Mouse (Mus musculus) midbrain, embryonic 14.5 days (tissue): ENCODE measurements around the gene Cysrt1. TPM values are rescaled to one million over a fixed set of nuclear protein-coding genes. Genes with fewer than 3 reads are reported as not detected.

Source experiments
- ATAC-seq: fragments of 200-750 bp; cut with Nextera tagmentation; 2 replicates; pipeline ENCODE4 v1.8.0; 2017; ENCODE audit warnings: moderate number of reproducible peaks, moderate library complexity; ENCODE audit not compliant: low FRiP score, low TSS enrichment
- DNase-seq: peaks from one replicate; pipeline ENCODE4 v3.0.0-alpha.2; 2015
- H3K27ac ChIP-seq: fragments of 300-500 bp; sonication (generic); replicated peaks from 2 replicates; pipeline ENCODE4 v1.5.1; 2014; ENCODE audit warnings: mild to moderate bottlenecking, low read depth, low read length, moderate library complexity
- H3K27me3 ChIP-seq: fragments of 300-500 bp; sonication (generic); 2 replicates; pipeline ENCODE4 v1.6.1; 2014; ENCODE audit warnings: low read length, control low read depth, mixed read lengths; ENCODE audit not compliant: control insufficient read depth, insufficient read depth
- H3K36me3 ChIP-seq: fragments of 300-500 bp; sonication (generic); 2 replicates; pipeline ENCODE4 v1.6.1; 2014; ENCODE audit warnings: low read length, control low read depth; ENCODE audit not compliant: control insufficient read depth, insufficient read depth
- H3K4me1 ChIP-seq: fragments of 300-500 bp; sonication (generic); 2 replicates; pipeline ENCODE4 v1.6.1; 2014; ENCODE audit warnings: mild to moderate bottlenecking, antibody characterized with exemption, low read length, control low read depth; ENCODE audit not compliant: control insufficient read depth, insufficient read depth
- H3K4me2 ChIP-seq: fragments of 300-500 bp; sonication (generic); 2 replicates; pipeline ENCODE4 v1.6.1; 2014; ENCODE audit warnings: mild to moderate bottlenecking, low read length, moderate library complexity
- H3K4me3 ChIP-seq: fragments of 300-500 bp; sonication (generic); replicated peaks from 2 replicates; pipeline ENCODE4 v1.5.1; 2014; ENCODE audit warnings: low read depth, low read length
- H3K9ac ChIP-seq: fragments of 300-500 bp; sonication (generic); replicated peaks from 2 replicates; pipeline ENCODE4 v1.6.1; 2014; ENCODE audit warnings: mild to moderate bottlenecking, low read length, moderate library complexity
- H3K9me3 ChIP-seq: fragments of 300-500 bp; sonication (generic); 2 replicates; pipeline ENCODE4 v1.6.1; 2016; ENCODE audit warnings: low read length, control low read depth, mixed read lengths; ENCODE audit not compliant: control insufficient read depth
- WGBS: fragments of 180-500 bp; shearing (Covaris S2); extraction: QIAGEN DNeasy Blood & Tissue Kit; methylation state at CpG from one replicate; pipeline ENCODE4 v1.1.7; 2014; 5-methylcytosine and 5-hydroxymethylcytosine counted together
- polyA plus RNA-seq: library from polyadenylated mRNA; unstranded; fragments of >200 nt; fragmentation: Nextera tagmentation; extraction: Ambion mirVana; gene quantifications from 2 replicates; pipeline ENCODE4 v1.2.1, GENCODE M21; 2014

The Cysrt1 gene
- not detected in 2 replicates for polyA plus RNA-seq

DNA sequence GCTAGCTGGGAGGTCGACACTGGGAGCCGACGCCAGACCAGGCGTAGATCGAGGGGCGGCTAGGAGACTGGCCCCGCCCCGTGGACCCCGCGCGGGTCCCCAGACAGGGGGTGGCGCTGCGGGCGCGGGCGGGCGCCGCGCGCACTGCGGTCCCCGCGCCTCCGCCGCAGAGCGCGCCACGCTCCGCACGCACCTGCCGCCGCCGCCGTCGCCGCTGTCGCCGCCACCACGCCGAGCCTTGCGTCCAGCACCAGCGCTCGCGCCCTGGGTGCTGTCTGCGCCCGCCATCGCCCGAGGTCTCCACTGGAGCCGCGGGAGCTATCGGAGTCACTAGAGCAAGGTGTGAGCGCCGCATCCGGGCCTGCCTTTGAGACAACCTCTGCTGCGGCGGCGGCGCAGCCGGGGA is at the start of gene Cysrt1, which contains the start of gene Rnf208:
Cysrt1 (minus strand) TSS at position 352 of the 406 bp plus-strand sequence.
Rnf208 (plus strand) TSS at position 155 of the 406 bp plus-strand sequence.
- Histone ChIP-seq H3K27ac (peak within 1 kb of the TSS; percentile 74), H3K9me3 (no peaks in the 10 kb centered on the region), H3K4me2 (peak within 1 kb of the TSS; percentile 82), H3K36me3 (peaks cover 26% of the 10 kb centered on the region), H3K27me3 (no peaks in the 10 kb centered on the region), H3K9ac (peak within 1 kb of the TSS; percentile 81), H3K4me3 (peak within 1 kb of the TSS; percentile 69), H3K4me1 (peaks cover 19% of the 10 kb centered on the region)
- 0% methylated on average over 57 of the region's 59 CpGs for WGBS
- DNase-seq (peak; percentile 81), ATAC-seq (peak; percentile 62)

- H3K4me2 ChIP-seq, result peak overlapping the region; percentile 49
- no peak overlapping the region for H3K27ac ChIP-seq
- ATAC-seq, result no peak
- H3K4me1 ChIP-seq, result 0 out of 2 replicates have a peak, but pooled peaks cover 5% of the 10 kb centered on the region
- DNase-seq, result no peak
- peaks cover 59% of the 10 kb centered on the region for H3K27me3 ChIP-seq
- H3K36me3 ChIP-seq, result peaks cover 8% of the 10 kb centered on the region; the same call in 1 of the 2 replicates
- H3K9me3 ChIP-seq, result no peaks in the 10 kb centered on the region
- peak overlapping the region; percentile 22; the same call in 1 of the 2 replicates for H3K4me3 ChIP-seq
- no peak overlapping the region for H3K9ac ChIP-seq
- WGBS, result 5% methylated on average over 32 of the region's 32 CpGs
Measured at GRCm38 (mm10) chr2:25291184-25292053, 49.2 kb upstream of the Cysrt1 start.

GRCm38 (mm10) chr2:25290816-25291130 is 48.5 kb upstream of the Cysrt1 start:
- Histone ChIP-seq H3K4me1 (0 out of 2 replicates have a peak, but pooled peaks cover 5% of the 10 kb centered on the region), H3K27ac (no peak overlapping the region), H3K4me2 (peak overlapping the region; percentile 49), H3K4me3 (peak overlapping the region; percentile 22; the same call in 1 of the 2 replicates), H3K9ac (no peak overlapping the region), H3K36me3 (peaks cover 11% of the 10 kb centered on the region), H3K27me3 (peaks cover 59% of the 10 kb centered on the region), H3K9me3 (no peaks in the 10 kb centered on the region)
- under 1% methylated on average over 18 of the region's 18 CpGs for WGBS
- DNase-seq (peak; percentile 47), ATAC-seq (no peak)

GRCm38 (mm10) chr2:25290101-25290815 is 48.0 kb upstream of the Cysrt1 start:
- Histone ChIP-seq H3K36me3 (peaks cover 12% of the 10 kb centered on the region), H3K4me3 (peak overlapping the region; percentile 22), H3K27me3 (peaks cover 59% of the 10 kb centered on the region), H3K4me1 (0 out of 2 replicates have a peak, but pooled peaks cover 5% of the 10 kb centered on the region), H3K9ac (peak overlapping the region; percentile 36; the same call in 1 of the 2 replicates), H3K27ac (no peak overlapping the region), H3K4me2 (peak overlapping the region; percentile 49), H3K9me3 (no peaks in the 10 kb centered on the region)
- peak; percentile 71 for DNase-seq
- ATAC-seq, result no peak
- whole genome bisulfite sequencing, result 2% methylated on average over 54 of the region's 54 CpGs

GRCm38 (mm10) chr2:25289651-25290050 is 47.4 kb upstream of the Cysrt1 start, which contains the start of gene Lrrc26:
Lrrc26 (plus strand) TSS chr2:25289915.
- WGBS, result 12% methylated on average over 11 of the region's 11 CpGs
- peak within 1 kb of the TSS; percentile 22 for H3K4me3 ChIP-seq
- H3K9me3 ChIP-seq, result no peaks in the 10 kb centered on the region
- DNase-seq (no peak), ATAC-seq (no peak)
- H3K36me3 ChIP-seq, result peaks cover 18% of the 10 kb centered on the region
- peak within 1 kb of the TSS; percentile 36; the same call in 1 of the 2 replicates for H3K9ac ChIP-seq
- peaks cover 54% of the 10 kb centered on the region for H3K27me3 ChIP-seq
- H3K27ac ChIP-seq, result no peak within 1 kb of the TSS
- H3K4me1 ChIP-seq, result 0 out of 2 replicates have a peak, but pooled peaks cover 5% of the 10 kb centered on the region
- H3K4me2 ChIP-seq, result peak within 1 kb of the TSS; percentile 49

DNA sequence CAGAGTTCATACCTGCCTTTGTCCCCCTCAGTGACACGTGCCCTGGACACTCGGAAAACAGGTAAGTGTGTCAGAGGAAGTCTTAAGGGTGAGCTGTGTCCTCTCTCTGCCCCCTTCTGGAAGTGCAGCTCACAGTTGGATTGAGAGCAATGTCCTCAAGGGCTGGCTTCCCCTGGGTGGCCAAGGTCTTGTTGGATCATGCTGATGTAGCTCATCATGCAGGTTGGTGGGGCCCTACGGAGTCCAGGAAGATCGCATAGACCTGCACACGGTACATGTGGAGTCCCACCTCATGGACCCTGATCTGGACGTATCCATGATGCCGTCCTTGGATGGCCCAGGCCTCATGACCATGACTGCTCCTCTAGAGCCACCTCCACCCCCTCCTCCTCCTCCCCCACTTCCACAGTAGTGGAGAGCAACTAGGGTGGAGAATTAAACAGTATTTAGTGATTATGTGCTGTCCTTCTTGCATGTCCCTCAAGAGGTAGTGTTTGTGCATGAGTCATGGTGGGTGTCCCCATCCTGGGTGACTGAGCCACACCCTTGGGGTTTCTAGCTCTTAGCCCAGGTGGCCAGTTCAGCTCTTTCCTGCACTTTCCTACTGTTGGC is 46.6 kb upstream of the Cysrt1 start:
- DNase-seq (no peak), ATAC-seq (no peak)
- Histone ChIP-seq H3K27ac (no peak overlapping the region), H3K9me3 (no peaks in the 10 kb centered on the region), H3K4me3 (no peak overlapping the region), H3K4me1 (0 out of 2 replicates have a peak, but pooled peaks cover 5% of the 10 kb centered on the region), H3K36me3 (peaks cover 26% of the 10 kb centered on the region), H3K4me2 (no peak overlapping the region), H3K27me3 (peaks cover 52% of the 10 kb centered on the region), H3K9ac (no peak overlapping the region)
- WGBS, result 80% methylated on average over 7 of the region's 7 CpGs

GRCm38 (mm10) chr2:25287927-25288649 is 45.8 kb upstream of the Cysrt1 start, which contains the start of gene Tmem210:
Tmem210 (plus strand) TSS chr2:25288145.
- DNase-seq, result no peak
- WGBS, result 83% methylated on average over 6 of the region's 6 CpGs
- Histone ChIP-seq H3K27me3 (peaks cover 45% of the 10 kb centered on the region), H3K9me3 (no peaks in the 10 kb centered on the region), H3K4me3 (no peak within 1 kb of the TSS), H3K36me3 (peaks cover 32% of the 10 kb centered on the region), H3K4me2 (no peak within 1 kb of the TSS), H3K27ac (no peak within 1 kb of the TSS), H3K9ac (no peak within 1 kb of the TSS), H3K4me1 (0 out of 2 replicates have a peak, but pooled peaks cover 5% of the 10 kb centered on the region)
- no peak for ATAC-seq
